Comparison of ENCODE assay signal across 8 mouse cellular contexts in the genomic region with DNA sequence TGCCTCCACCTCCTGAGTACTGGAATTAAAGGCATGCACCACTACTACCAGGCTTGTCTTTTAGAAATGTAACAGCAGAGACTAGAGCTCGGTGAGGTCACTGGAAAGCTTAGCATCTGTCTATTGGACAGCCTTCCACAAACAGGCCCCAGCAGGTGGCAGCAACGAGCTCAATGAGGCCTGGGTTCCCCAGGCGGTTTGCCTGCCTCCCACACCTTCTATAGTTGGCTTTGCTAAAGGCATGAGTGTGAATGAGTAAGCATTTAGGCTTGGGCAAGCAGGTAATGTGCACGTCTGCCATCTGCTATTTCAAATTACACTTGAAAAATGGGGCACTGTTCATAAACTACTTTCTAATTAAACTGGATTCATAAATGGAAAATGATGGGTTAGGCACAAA. TPM values are rescaled to one million over a fixed set of nuclear protein-coding genes. Genes with fewer than 3 reads are reported as not detected.
A peak's percentile ranks its signal among the peaks of the same experiment; 100 is the strongest.
DNase-seq lines count a peak whose midpoint lies in the region; ATAC-seq and TF ChIP-seq lines count a peak whose summit lies in the region.

No protein-coding gene starts in this region.

- no peaks in the 10 kb centered on the region for H3K27me3 ChIP-seq in Patski

- no peak overlapping the region for H3K4me3 ChIP-seq in left cerebral cortex, adult 2 months

- DNase-seq in Patski (ENCODE audit: low read depth, low spot score), result peak; percentile 47
- DNase-seq in cerebellum, adult 9-11 months, result peak; percentile 82
- DNase-seq in frontal cortex, postnatal 25 days (ENCODE audit: low spot score in 2 of 2), result peak; percentile 79 to 85
- peak; percentile 77 for DNase-seq in induced T-regulatory cell, adult 2 months (ENCODE audit: low read depth)
- DNase-seq in left cerebral cortex, adult 2 months (ENCODE audit: extremely low spot score in 1 of 2, low spot score in 2 of 2), result peak; percentile 87 to 93
- peak; percentile 84 for DNase-seq in right cerebral cortex, postnatal 25 days
- DNase-seq in urinary bladder, postnatal 25 days (ENCODE audit: low spot score), result peak; percentile 82

- peak overlapping the region; percentile 72 for H3K27ac ChIP-seq in left cerebral cortex, adult 2 months

- ATAC-seq in Patski, result peak; percentile 82
- ATAC-seq in megakaryocyte-erythroid progenitor cell, adult 5-6 weeks (replicated peaks; ENCODE audit: low FRiP score, low TSS enrichment, poor library complexity, severe bottlenecking), result peak; percentile 84

- POLR2A ChIA-PET in Patski (lab: Charles Lee), result no interaction called here

- peak; percentile 90 for TF ChIP-seq CTCF in Patski (IDR thresholded peaks at IDR 0.05)
- peak; percentile 89 for TF ChIP-seq CTCF in left cerebral cortex, adult 2 months (IDR thresholded peaks at IDR 0.05)

- intact Hi-C loops in left cerebral cortex, adult 2 months (cut with DNase I), result loop anchor here (1.0 to 10.0 kb wide), 5 partner anchors 43 to 575 kb away; a partner anchor contains a TSS

- CTCF ChIA-PET in Patski (lab: Charles Lee), result interaction anchor here (0.9 to 2.4 kb wide), 11 partner anchors 11 to 223 kb away, joined by 3 to 21 read pairs (median 4); no protein-coding TSS in a partner anchor

- in situ Hi-C loops in Patski (cut with MboI; ENCODE audit: low pct_unique_long_range_greater_than_20kb), result loop anchor here (5.0 to 25.0 kb wide), 2 partner anchors 178 to 1113 kb away; no protein-coding TSS in a partner anchor

RNA-seq across cellular contexts. Expression of a gene that starts 54.7 kb away (rescaled TPM):
- polyA plus RNA-seq in Patski (2021), result 2,058 TPM
- total RNA-seq in left cerebral cortex, adult 2 months (2021), result 100 to 1,000 TPM; 975 to 978 TPM
- total RNA-seq in megakaryocyte-erythroid progenitor cell, adult 5-6 weeks (2014; fragmentation: Nextera tagmentation), result 4,413 and 4,416 TPM in 2 replicates
- 839 and 1,119 TPM in 2 replicates for total RNA-seq in megakaryocyte-erythroid progenitor cell, adult 5-6 weeks (2017)

RNA-seq across cellular contexts. Expression of a gene that starts 55.2 kb away (rescaled TPM):
- polyA plus RNA-seq in Patski (2021), result not detected
- 10 to 100 TPM; 18.6 to 19.7 TPM for total RNA-seq in left cerebral cortex, adult 2 months (2021)
- not detected in 2 replicates for total RNA-seq in megakaryocyte-erythroid progenitor cell, adult 5-6 weeks (2014; fragmentation: Nextera tagmentation)
- total RNA-seq in megakaryocyte-erythroid progenitor cell, adult 5-6 weeks (2017), result 0.28 TPM in 1 of 2 replicates, not detected in the other

Comparison
In these comparisons a context has a peak if more than half of its experiments do, and no peak if none do; other contexts are left out.
1. RNA of a gene that starts 55.2 kb away (total RNA-seq): 18.6 to 19.7 TPM in left cerebral cortex, adult 2 months; 0.28 TPM in megakaryocyte-erythroid progenitor cell, adult 5-6 weeks; every median in the first group is over 10 times any median in the second.
2. Peak in every context shown above with its lines, with median percentiles within 50 percentile points of each other: DNase-seq.